Mouse (Mus musculus) urinary bladder, postnatal 14 days (tissue): ENCODE data around the gene Pomt2.

Experiments
- DNase-seq: peaks from one replicate; pipeline ENCODE4 v3.0.0; 2021; ENCODE audit warnings: low spot score

The Pomt2 gene

GRCm38 (mm10) chr12:87127256-87127655, 20.5 kb downstream of the Pomt2 start:
- DNase-seq: no peak

- DNase-seq: no peak
Observed at GRCm38 (mm10) chr12:87121918-87122589, 25.7 kb downstream of the Pomt2 start.

GRCm38 (mm10) chr12:87107357-87107977, 40.3 kb downstream of the Pomt2 start:
- DNase-seq: no peak

- no peak for DNase-seq
Observed at GRCm38 (mm10) chr12:87104796-87105195, 43.0 kb downstream of the Pomt2 start.

- DNase-seq: no peak
Observed at GRCm38 (mm10) chr12:87103471-87103870, 44.3 kb downstream of the Pomt2 start.

GRCm38 (mm10) chr12:87102165-87102631, 45.6 kb downstream of the Pomt2 start, which contains the start of gene Ngb:
Gene Ngb, minus strand, starts transcription at chr12:87102539.
- no peak for DNase-seq

GRCm38 (mm10) chr12:87100331-87100730, 47.4 kb downstream of the Pomt2 start:
- no peak for DNase-seq

GRCm38 (mm10) chr12:87093671-87094070, 54.1 kb downstream of the Pomt2 start:
- no peak for DNase-seq

- peak; percentile 47 for DNase-seq
Observed at GRCm38 (mm10) chr12:87093249-87093648, 54.5 kb downstream of the Pomt2 start.

GRCm38 (mm10) chr12:87091916-87092315, 55.9 kb downstream of the Pomt2 start:
- no peak for DNase-seq

GRCm38 (mm10) chr12:87089701-87090100, 58.1 kb downstream of the Pomt2 start:
- no peak for DNase-seq

- DNase-seq: no peak
Observed at GRCm38 (mm10) chr12:87089255-87089654, 58.5 kb downstream of the Pomt2 start.

- DNase-seq: no peak
Observed at GRCm38 (mm10) chr12:87088331-87088730, 59.4 kb downstream of the Pomt2 start.

GRCm38 (mm10) chr12:87087236-87087635, 60.5 kb downstream of the Pomt2 start:
- no peak for DNase-seq

- DNase-seq: no peak
Observed at GRCm38 (mm10) chr12:87082797-87083196, 65.0 kb downstream of the Pomt2 start.

- DNase-seq: no peak
Observed at GRCm38 (mm10) chr12:87076610-87077009, 71.2 kb downstream of the Pomt2 start.

- no peak for DNase-seq
Observed at GRCm38 (mm10) chr12:87070520-87070919, 77.2 kb downstream of the Pomt2 start.

- no peak for DNase-seq
Observed at GRCm38 (mm10) chr12:87066429-87066828, 81.3 kb downstream of the Pomt2 start.

GRCm38 (mm10) chr12:87065446-87065845, 82.3 kb downstream of the Pomt2 start:
- DNase-seq: no peak

- DNase-seq: no peak
Observed at GRCm38 (mm10) chr12:87057066-87057465, 90.7 kb downstream of the Pomt2 start.
